Mouse (Mus musculus) limb, embryonic 10.5 days (tissue): ENCODE results near the gene Tmod4. TPM values are rescaled to one million over a fixed set of nuclear protein-coding genes. Genes with fewer than 3 reads are reported as not detected.
"Not testable (repeated sequence)": the region's sequence is repeated elsewhere in the genome, so short reads cannot be mapped to it uniquely, and the experiment has no call there.

ENCODE experiments used
- DNase-seq: peaks from one replicate; pipeline ENCODE4 v3.0.0-alpha.2; 2017; ENCODE audit warnings: low spot score
- H3K27ac ChIP-seq: fragments of 300-500 bp; sonication (generic); 2 replicates; pipeline ENCODE4 v1.5.1; 2016; ENCODE audit warnings: mild to moderate bottlenecking
- H3K27me3 ChIP-seq: fragments of 300-500 bp; sonication (generic); 2 replicates; pipeline ENCODE4 v1.6.1; 2016; ENCODE audit warnings: low read depth, mild to moderate bottlenecking; ENCODE audit not compliant: poor library complexity, severe bottlenecking
- H3K36me3 ChIP-seq: fragments of 300-500 bp; sonication (generic); 2 replicates; pipeline ENCODE4 v1.6.1; 2016; ENCODE audit warnings: mild to moderate bottlenecking, moderate library complexity
- H3K4me1 ChIP-seq: fragments of 300-500 bp; sonication (generic); 2 replicates; pipeline ENCODE4 v1.6.1; 2016
- H3K4me3 ChIP-seq: fragments of 300-500 bp; sonication (generic); 2 replicates; pipeline ENCODE4 v1.5.1; 2016; ENCODE audit warnings: mild to moderate bottlenecking, moderate library complexity
- H3K9me3 ChIP-seq: fragments of 300-500 bp; sonication (generic); replicated peaks from 2 replicates; pipeline ENCODE4 v1.6.1; 2016; ENCODE audit warnings: mild to moderate bottlenecking
- WGBS: fragments of 180-500 bp; shearing (Covaris S2); methylation state at CpG from one replicate; pipeline ENCODE4 v1.1.7; 2016; 5-methylcytosine and 5-hydroxymethylcytosine counted together
- polyA plus RNA-seq: library from polyadenylated mRNA; unstranded; fragments of >200 nt; fragmentation: Nextera tagmentation; extraction: Ambion mirVana; gene quantifications from 2 replicates; pipeline ENCODE4 v1.2.1, GENCODE M21; 2016

Tmod4 gene
- polyA plus RNA-seq, 1 experiment from 2014 or later, result 1.4 TPM

- WGBS, result 54% methylated on average over 5 of the region's 5 CpGs
- no peaks in the 10 kb centered on the region for H3K27me3 ChIP-seq
- H3K27ac ChIP-seq, result no peak overlapping the region
- H3K9me3 ChIP-seq, result no peaks in the 10 kb centered on the region
- DNase-seq, result no peak
- H3K4me3 ChIP-seq, result no peak overlapping the region
- peaks cover 79% of the 10 kb centered on the region for H3K36me3 ChIP-seq
- peaks cover 18% of the 10 kb centered on the region for H3K4me1 ChIP-seq
Observed at GRCm38 (mm10) chr3:95124972-95125371, 696 bp downstream of the Tmod4 start.

- Histone ChIP-seq H3K4me3 (no peak overlapping the region), H3K36me3 (peaks cover 57% of the 10 kb centered on the region), H3K9me3 (no peaks in the 10 kb centered on the region), H3K4me1 (peaks cover 26% of the 10 kb centered on the region), H3K27ac (no peak overlapping the region), H3K27me3 (no peaks in the 10 kb centered on the region)
- no peak for DNase-seq
- 37% methylated on average over 6 of the region's 6 CpGs for WGBS
Observed at GRCm38 (mm10) chr3:95129226-95129651, 5.0 kb downstream of the Tmod4 start.

GRCm38 (mm10) chr3:95130081-95130480 is 5.8 kb downstream of the Tmod4 start:
- H3K27me3 ChIP-seq, result no peaks in the 10 kb centered on the region
- DNase-seq, result no peak
- H3K27ac ChIP-seq, result no peak overlapping the region
- H3K4me3 ChIP-seq, result no peak overlapping the region
- H3K4me1 ChIP-seq, result peaks cover 24% of the 10 kb centered on the region
- WGBS, result 85% methylated on average over 5 of the region's 5 CpGs
- H3K36me3 ChIP-seq, result peaks cover 54% of the 10 kb centered on the region
- H3K9me3 ChIP-seq, result no peaks in the 10 kb centered on the region

- H3K27ac ChIP-seq, DNase-seq, H3K9me3 ChIP-seq, H3K27me3 ChIP-seq: not testable (repeated sequence)
- Histone ChIP-seq H3K36me3 (peaks cover 46% of the 10 kb centered on the region), H3K4me1 (peaks cover 32% of the 10 kb centered on the region), H3K4me3 (peak overlapping the region; percentile 67)
- 87% methylated on average over 2 of the region's 2 CpGs for WGBS
Observed at GRCm38 (mm10) chr3:95132389-95132788, 8.1 kb downstream of the Tmod4 start.

- Histone ChIP-seq H3K4me3 (peak overlapping the region; percentile 67), H3K4me1 (peaks cover 32% of the 10 kb centered on the region), H3K27me3 (no peaks in the 10 kb centered on the region), H3K27ac (peak overlapping the region; percentile 87), H3K36me3 (peaks cover 42% of the 10 kb centered on the region), H3K9me3 (no peaks in the 10 kb centered on the region)
- 59% methylated on average over 11 of the region's 11 CpGs for WGBS
- DNase-seq, result no peak
Observed at GRCm38 (mm10) chr3:95133176-95133575, 8.9 kb downstream of the Tmod4 start.

GRCm38 (mm10) chr3:95133680-95134101 is 9.4 kb downstream of the Tmod4 start, which contains the start of the genes Scnm1 and Lysmd1:
Scnm1 (minus strand) TSS chr3:95134011.
Lysmd1 (plus strand) TSS chr3:95134088.
- Histone ChIP-seq H3K27me3 (no peaks in the 10 kb centered on the region), H3K4me1 (peaks cover 32% of the 10 kb centered on the region), H3K9me3 (no peaks in the 10 kb centered on the region), H3K27ac (peak within 1 kb of the TSS; percentile 87), H3K36me3 (peaks cover 37% of the 10 kb centered on the region), H3K4me3 (peak within 1 kb of the TSS; percentile 67)
- DNase-seq, result peak; percentile 91
- under 1% methylated on average over 20 of the region's 20 CpGs for WGBS

- WGBS, result no CpG with 5 or more reads among the region's 12 CpGs
- peaks cover 30% of the 10 kb centered on the region for H3K4me1 ChIP-seq
- peak overlapping the region; percentile 67 for H3K4me3 ChIP-seq
- not testable (repeated sequence) for H3K27me3 ChIP-seq, H3K9me3 ChIP-seq, DNase-seq, H3K27ac ChIP-seq
- H3K36me3 ChIP-seq, result peaks cover 33% of the 10 kb centered on the region
Observed at GRCm38 (mm10) chr3:95134133-95134532, 9.9 kb downstream of the Tmod4 start.

- WGBS, result 28% methylated on average over 6 of the region's 6 CpGs
- Histone ChIP-seq H3K27ac (no peak overlapping the region), H3K4me3 (peak overlapping the region; percentile 41)
Observed at GRCm38 (mm10) chr3:95135023-95135422, 10.7 kb downstream of the Tmod4 start.

GRCm38 (mm10) chr3:95135433-95136052 is 11.3 kb downstream of the Tmod4 start:
- 91% methylated on average over 7 of the region's 7 CpGs for WGBS
- Histone ChIP-seq H3K9me3 (no peaks in the 10 kb centered on the region), H3K36me3 (peaks cover 34% of the 10 kb centered on the region), H3K27me3 (no peaks in the 10 kb centered on the region), H3K27ac (no peak overlapping the region), H3K4me1 (peaks cover 30% of the 10 kb centered on the region), H3K4me3 (peak overlapping the region; percentile 41; the same call in 1 of the 2 replicates)
- DNase-seq, result no peak

More at GRCm38 (mm10) chr3:95135023-95135422, 10.7 kb downstream of the Tmod4 start:
- Histone ChIP-seq H3K27me3 (no peaks in the 10 kb centered on the region), H3K36me3 (peaks cover 33% of the 10 kb centered on the region), H3K9me3 (no peaks in the 10 kb centered on the region), H3K4me1 (peaks cover 26% of the 10 kb centered on the region)
- DNase-seq, result no peak

GRCm38 (mm10) chr3:95136336-95136735 is 12.1 kb downstream of the Tmod4 start:
- Histone ChIP-seq H3K27ac (no peak overlapping the region), H3K4me1 (peaks cover 31% of the 10 kb centered on the region), H3K36me3 (peaks cover 41% of the 10 kb centered on the region), H3K27me3 (no peaks in the 10 kb centered on the region), H3K9me3 (no peaks in the 10 kb centered on the region), H3K4me3 (no peak overlapping the region)
- no peak for DNase-seq
- WGBS, result 94% methylated on average over 3 of the region's 3 CpGs

GRCm38 (mm10) chr3:95139586-95140288 is 15.5 kb downstream of the Tmod4 start:
- Histone ChIP-seq H3K9me3 (no peaks in the 10 kb centered on the region), H3K36me3 (peaks cover 31% of the 10 kb centered on the region), H3K27ac (no peak overlapping the region), H3K4me3 (peak overlapping the region; percentile 13; the same call in 1 of the 2 replicates), H3K27me3 (no peaks in the 10 kb centered on the region), H3K4me1 (peaks cover 23% of the 10 kb centered on the region)
- DNase-seq, result no peak
- WGBS, result 65% methylated on average over 25 of the region's 25 CpGs

- Histone ChIP-seq H3K4me1 (peaks cover 18% of the 10 kb centered on the region), H3K4me3 (0 out of 2 replicates have a peak overlapping the region, but pooled peaks have one; percentile 13), H3K27ac (no peak overlapping the region), H3K27me3 (no peaks in the 10 kb centered on the region), H3K9me3 (no peaks in the 10 kb centered on the region), H3K36me3 (peaks cover 31% of the 10 kb centered on the region)
- DNase-seq, result no peak
- WGBS, result 49% methylated on average over 18 of the region's 18 CpGs
Observed at GRCm38 (mm10) chr3:95140289-95140595, 16.0 kb downstream of the Tmod4 start.

- no peak overlapping the region for H3K27ac ChIP-seq
- peaks cover 31% of the 10 kb centered on the region for H3K36me3 ChIP-seq
- H3K9me3 ChIP-seq, result no peaks in the 10 kb centered on the region
- no peaks in the 10 kb centered on the region for H3K27me3 ChIP-seq
- no peak for DNase-seq
- 93% methylated on average over 6 of the region's 6 CpGs for WGBS
- no peak overlapping the region for H3K4me3 ChIP-seq
- peaks cover 14% of the 10 kb centered on the region; the same call in 1 of the 2 replicates for H3K4me1 ChIP-seq
Observed at GRCm38 (mm10) chr3:95140795-95141194, 16.5 kb downstream of the Tmod4 start.
